Mouse (Mus musculus): ENCODE results near the gene Rasgrf1.

Gene Rasgrf1

DNA sequence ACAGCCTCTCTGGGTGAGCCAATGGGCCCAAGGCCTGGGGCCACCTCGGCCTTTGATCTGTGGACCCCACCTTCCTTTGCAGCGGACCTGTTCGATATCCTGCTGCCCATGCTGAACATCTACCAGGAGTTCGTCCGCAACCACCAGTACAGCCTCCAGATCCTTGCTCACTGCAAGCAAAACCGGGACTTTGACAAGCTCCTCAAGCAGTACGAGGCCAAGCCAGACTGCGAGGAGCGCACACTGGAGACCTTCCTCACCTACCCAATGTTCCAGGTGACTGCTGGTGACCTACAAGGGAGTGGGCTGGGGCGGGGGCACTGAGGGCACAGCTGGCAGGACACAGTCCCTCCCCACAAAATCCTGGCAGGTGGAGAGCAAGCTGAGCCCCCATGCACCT, 60.6 kb downstream of the Rasgrf1 start:
- DNase-seq (ENCODE audit: low spot score), result no peak

DNA sequence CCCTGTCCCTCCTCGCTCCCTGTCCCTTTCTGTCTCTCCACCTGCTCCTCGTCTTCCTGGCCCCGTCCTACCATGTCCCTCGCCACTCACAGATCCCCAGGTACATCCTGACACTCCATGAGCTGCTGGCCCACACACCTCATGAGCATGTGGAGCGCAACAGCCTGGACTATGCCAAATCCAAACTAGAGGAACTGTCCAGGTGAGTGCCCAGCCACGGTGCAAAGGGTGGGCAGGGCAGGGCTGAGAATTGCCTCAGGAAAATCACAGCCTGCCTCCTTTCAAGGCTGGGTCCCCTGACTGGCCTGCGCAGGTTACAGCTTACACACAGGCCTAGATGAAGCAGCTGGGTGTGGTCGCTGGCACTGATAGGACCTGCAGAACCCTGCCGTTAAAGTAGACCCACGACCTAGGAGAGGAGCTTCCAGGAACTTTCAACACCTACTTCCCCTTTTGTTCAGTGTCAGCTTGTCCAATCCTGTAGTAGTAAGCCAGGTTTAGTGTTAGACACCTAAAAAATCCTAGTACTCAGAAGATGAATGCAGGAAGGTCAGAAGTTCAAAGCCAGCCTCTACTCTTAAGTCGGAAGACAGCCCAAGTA, 61.3 kb downstream of the Rasgrf1 start:
- DNase-seq (ENCODE audit: low spot score), result no peak

DNA sequence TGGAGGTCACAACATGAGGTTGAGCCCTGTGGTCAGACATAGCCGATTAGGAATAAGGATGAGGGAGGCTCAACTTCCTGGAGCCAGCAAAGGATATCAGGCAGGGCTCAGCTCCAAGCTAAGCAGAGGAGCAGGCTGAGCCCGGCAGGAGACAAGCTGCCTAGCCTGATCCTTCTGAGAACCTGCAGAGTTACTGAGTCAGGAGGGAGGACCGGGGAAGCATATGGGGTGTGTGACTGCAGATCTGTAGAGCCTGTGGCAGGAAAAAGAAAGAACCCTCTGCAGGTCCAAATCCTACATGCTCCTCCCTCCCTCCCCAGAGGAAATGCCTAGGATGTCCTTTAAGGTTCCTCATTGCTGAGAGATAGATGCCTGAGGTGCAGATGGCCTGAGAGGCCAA, 62.6 kb downstream of the Rasgrf1 start:
- no peak for DNase-seq (ENCODE audit: low spot score)

DNA sequence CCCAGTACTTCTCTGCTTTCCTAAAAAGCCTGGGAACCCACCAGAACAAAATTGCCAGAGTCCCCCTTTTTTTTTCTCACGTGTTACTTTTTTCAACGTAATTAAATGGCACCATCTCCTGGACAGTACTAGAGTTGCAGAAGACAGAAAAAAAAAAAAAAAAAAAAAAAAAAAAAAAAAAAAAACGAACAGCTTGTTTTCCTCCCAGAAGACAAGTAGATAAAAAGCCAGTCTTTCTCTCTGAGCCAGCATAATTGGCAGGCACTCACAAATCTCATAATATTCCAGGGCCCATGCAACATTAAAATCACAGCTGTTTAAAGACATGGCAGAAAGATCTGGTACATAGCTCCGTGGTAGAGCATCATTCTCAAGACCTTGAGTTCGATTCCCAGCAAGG, 64.1 kb downstream of the Rasgrf1 start:
- peak; percentile 27 for DNase-seq (ENCODE audit: low spot score)

DNA sequence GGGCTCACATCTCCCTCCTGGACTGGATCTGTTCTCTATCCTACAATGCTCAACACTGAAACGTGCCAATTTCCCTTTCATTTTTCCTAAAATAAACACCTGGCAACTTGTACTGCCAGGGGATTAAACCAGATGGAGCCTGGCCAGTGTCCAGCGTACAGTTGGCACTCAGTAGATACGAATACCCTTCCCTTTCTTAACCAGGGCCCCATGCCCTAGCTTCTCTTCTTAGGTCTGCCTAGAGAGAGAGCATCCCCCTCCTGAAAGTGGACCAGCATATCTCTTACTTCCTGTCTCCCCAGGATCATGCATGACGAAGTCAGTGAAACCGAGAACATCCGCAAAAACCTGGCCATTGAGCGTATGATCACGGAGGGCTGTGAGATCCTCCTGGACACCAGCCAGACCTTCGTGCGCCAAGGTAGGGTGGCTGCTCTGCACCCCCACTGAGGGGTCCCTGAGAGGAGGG, 64.8 kb downstream of the Rasgrf1 start:
- no peak for DNase-seq (ENCODE audit: low spot score)

DNA sequence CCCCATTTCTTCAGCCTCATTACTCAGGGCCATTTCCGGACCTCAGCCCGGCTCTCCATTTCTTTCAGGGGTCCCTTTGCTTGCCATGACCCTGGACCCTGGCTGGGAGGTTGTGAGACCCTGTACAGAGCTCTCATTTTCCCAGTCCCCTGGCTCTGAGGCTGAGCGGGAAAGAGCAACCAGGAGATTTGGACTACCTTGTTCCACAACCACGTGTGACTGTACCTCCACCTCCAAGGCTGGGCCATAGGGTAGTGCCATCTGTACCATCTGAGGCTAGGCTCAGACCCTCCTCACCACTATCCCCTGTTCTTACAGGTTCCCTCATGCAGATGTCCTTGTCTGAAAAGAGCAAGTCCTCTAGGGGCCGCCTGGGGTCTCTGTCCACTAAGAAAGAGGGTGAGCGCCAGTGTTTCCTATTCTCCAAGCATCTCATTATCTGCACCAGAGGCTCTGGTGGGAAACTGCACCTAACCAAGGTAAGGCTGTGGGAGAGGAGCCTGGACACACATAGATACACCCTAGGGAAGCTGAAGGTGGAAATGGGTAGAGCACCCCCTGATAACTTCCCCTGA, 66.7 kb downstream of the Rasgrf1 start:
- no peak for DNase-seq (ENCODE audit: low spot score)

DNA sequence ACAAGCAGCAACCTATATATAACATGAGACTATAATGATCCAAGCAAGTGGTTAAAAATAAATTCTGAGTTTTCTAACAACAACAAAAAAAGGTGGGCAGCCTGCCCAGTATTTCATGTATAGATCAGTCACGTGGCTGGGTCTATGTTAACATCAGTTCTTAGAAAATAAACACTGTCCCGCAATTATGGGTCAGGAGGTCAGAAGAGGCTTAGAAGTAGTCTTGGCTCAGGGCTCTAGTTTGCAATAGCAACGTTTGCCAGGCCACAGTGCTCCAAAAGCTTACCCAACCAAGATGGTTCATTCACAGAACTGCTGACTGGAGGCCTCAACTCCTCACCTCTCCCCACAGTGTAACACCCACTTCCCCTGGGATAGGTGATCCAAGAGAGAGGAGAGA, 69.5 kb downstream of the Rasgrf1 start:
- no peak for DNase-seq (ENCODE audit: low spot score)

DNA sequence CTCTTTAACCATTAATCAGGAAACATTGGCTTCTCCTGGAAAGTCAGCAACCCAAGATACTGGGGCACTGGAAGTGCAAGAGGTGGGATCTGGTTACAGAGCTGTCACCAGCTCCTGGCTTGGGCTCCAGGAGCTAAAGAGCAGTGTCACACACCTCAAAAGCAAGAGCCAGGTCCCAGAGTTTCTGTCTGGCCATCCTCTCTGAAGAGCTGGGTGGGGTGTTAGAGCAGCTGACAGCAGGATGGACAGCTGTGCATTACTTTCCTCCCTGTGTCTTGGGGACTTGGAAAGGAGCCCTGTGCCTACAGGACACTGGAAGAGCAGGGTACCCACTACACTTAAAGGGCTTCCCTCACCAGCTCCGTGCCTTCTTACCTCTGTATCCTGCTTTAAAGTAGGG, 72.5 kb downstream of the Rasgrf1 start:
- DNase-seq (ENCODE audit: low spot score), result no peak

DNA sequence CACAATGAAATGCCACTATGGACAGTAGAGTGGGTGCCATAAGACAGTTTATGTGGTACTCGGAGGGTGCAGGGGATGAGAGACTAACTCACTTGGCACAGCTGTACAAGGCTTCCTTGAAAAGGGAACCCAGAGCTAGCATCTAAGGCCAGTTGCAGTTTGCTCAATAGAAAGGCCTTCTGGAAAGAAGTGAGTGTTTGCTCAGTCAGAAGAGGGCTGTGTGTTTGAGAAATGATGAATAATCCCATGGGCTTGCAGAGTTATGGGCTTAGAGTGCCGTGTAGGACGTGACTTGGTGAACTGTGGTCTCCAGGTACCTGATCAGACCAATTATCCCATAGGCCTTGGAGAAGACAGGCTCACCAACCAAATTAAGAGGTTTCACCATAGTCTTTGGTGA, 78.3 kb downstream of the Rasgrf1 start:
- DNase-seq (ENCODE audit: low spot score), result no peak

DNA sequence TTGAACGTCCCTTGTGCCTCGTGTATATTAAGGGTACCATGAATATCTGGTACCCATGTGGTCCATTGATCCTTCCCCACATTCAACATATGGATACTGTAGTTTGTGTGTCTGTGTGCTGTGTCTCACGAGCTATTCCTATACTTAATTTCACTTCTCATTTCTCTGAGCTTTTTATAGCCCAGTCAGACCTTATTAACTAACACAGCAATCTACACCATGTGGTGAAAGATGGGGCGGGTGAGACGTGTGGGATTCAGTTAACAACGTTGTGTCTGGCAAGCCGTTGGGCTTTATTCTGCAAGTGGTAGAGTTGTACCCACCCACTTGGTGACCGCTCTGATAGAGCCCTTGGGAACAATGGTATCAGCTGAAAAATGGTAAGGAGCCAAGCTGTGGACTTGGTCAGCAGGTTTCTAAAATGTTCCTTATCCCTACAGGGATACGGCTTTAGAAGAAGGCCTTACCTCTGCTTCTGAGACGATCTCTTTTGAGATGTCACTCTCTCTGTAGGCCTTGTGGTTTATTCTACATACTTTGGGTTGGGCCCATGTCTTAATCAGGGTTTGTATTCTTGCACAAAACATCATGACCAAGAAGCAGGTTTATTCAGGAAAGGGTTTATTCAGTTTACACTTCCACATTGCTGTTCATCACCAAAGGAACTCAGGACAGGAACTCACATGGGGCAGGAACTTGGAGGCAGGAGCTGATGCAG, 79.3 kb downstream of the Rasgrf1 start:
- DNase-seq (ENCODE audit: low spot score), result no peak

DNA sequence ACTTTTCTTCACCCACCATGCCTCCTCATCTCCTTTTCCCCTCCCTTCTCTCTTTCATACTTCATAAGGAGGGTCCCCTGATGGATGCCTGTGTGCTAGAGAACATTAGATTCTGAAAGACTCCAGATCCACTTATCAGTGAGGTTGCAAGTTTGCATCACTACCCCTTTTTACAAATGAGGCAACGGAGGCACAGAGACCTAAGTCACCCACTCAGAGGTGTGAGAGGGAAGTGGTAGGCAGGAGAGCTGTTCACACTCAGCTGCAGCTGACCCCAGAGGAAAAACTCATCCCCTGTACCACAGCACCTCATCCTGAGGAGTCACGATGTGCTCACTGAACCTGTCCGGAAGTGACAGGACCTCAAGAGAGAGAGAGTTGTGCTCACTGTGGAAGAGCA, 96.7 kb downstream of the Rasgrf1 start:
- no peak for DNase-seq (ENCODE audit: low spot score)

DNA sequence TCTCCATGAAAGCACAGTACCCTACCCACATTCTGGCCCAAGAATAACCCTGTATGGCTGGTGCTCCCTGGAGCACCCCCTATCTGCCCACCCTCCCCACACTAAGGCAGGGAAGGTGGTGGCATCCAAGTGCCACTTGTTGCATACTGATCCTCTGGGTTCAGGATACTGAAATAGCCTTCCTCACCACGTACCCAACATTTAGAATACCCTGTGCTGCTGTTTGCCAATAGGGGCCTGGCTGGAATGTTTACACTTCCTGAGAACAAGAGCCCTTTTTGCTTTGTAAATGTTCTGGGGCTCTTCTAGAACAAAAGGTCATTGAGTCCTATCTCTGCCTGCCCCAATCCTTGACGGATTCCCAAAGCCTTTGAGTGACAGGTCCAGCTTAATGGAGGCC, 97.4 kb downstream of the Rasgrf1 start:
- no peak for DNase-seq (ENCODE audit: low spot score)

DNA sequence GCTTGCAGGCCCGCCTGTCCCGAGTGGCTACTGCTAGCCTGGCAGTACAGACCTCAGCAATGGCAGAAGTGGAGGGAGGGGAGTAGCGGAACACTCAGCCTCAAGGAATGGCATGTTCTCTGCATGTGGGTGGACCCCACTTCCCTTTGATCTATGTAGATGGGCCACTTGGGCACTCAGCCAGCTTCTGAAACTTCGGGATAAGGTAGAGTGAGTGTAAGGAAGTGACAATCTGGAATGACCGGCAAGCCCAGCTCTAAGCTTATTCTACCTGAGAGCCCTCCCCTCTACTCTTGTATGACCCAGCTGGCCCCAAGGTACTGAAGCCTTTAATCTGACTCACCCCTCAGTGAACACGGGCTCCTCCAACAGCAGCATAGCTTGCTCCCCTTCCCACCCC, 98.4 kb downstream of the Rasgrf1 start:
- DNase-seq (ENCODE audit: low spot score), result no peak

DNA sequence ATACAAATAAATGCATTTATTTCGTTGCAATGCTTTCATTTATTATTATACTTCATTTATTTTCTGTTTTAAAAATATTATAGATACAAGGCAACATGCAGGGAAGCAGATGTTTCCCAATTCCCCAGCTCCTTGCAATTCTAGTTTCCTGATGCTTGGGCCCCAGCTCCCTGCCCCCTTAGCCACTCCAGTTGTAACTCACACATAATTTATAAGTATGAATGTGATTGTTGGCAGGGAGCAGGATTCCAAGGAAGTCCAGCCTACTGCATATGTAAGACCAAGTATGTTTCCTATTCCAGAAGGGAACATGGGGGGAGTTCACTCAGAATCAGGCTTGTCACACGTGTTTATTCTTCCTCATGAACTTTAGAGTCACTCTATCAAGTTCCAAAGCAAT, 102.1 kb downstream of the Rasgrf1 start:
- DNase-seq (ENCODE audit: low spot score), result no peak

DNA sequence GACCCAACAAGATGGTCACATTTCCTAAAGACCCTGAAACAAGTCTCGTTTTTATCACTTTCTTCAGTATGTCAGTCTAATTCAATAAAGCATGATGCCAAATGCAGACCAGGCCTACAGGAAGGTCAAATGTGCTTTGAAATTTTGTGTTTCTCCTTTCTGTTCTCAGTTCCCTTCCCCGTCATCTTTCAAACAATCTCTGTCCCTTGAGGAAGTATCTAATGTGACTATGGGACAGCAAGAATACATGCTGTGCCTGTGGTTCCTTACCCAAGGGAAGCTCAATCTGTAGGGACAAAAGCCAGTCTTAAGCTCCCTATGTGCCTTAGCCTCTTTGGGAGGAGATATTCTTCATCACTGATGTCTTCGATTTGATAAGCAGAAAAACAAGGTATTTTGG, 104.9 kb downstream of the Rasgrf1 start:
- no peak for DNase-seq (ENCODE audit: low spot score)

DNA sequence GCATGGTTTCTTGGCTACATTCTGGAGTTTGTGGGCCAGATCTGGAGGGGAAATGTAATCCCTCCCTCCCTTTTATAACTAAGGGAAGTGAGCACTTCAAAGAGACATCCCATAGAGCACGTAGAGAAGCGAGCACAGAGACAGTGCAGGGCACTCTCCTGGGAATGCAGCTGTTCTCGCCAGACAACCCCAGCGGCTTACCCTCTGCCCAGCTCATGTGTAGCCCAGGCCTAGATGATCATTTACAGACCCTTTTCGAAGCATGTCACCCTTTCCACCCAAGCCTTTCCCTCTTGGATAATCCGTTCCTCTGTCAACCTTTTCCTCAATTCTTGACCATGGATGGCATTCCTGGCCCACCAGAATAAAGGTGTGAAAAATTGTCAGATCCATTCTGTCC, 106.5 kb downstream of the Rasgrf1 start:
- DNase-seq (ENCODE audit: low spot score), result no peak

DNA sequence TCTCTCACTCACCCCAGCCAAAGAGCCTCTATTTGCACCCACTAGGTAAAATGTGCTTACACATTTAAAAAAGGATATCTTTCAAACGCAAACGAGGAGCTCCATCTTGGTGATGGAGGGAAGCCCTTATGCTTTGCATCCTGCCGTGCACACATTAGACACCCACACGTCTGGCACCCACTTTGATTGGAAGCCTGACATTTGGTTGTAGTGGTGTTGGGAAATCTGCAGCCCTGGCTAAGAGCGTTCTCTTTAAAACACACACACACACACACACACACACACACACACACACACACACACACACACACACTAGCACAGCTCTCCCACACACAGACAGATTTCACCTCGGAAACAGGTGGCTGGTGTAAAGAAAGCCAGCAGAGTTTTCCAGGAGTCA, 111.2 kb downstream of the Rasgrf1 start:
- no peak for DNase-seq (ENCODE audit: low spot score)

DNA sequence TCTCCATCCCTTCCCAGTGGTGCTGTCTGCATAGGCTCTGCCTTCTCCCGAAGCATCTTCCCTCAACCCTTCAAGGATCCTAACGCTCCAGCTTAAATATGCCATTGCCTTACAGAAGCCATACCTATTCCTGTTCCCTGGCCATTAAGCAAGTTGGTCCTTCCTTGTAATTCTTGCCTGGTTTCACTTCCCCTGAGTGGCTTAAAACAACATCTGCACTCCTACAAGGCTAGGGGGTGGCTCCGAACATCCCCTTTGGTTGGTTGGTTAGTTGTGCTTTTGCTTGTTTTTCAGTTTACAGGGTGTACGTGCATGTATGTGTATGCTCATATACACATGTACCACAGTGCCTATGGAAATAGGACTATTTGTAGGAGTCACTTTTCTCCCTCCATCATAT, 111.7 kb downstream of the Rasgrf1 start:
- no peak for DNase-seq (ENCODE audit: low spot score)

DNA sequence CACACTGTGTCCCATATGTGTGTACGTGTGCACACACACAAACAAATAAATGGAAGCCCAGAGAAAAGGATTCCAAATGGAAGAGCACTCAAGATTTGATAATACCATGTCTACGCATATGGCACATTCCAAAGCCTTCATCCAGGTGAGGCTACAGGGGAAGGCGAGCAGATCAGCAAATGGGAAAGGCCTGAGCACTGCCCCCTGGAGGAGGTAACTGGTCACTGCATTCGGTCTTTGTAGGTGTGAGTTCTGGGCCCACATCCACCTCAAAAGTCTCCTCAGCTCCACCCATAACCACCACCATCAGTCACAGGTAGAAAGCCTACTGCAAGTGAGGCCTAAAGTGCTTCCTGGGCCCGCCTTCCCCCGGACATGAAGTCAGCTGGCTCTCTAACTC, 118.0 kb downstream of the Rasgrf1 start:
- no peak for DNase-seq (ENCODE audit: low spot score)

DNA sequence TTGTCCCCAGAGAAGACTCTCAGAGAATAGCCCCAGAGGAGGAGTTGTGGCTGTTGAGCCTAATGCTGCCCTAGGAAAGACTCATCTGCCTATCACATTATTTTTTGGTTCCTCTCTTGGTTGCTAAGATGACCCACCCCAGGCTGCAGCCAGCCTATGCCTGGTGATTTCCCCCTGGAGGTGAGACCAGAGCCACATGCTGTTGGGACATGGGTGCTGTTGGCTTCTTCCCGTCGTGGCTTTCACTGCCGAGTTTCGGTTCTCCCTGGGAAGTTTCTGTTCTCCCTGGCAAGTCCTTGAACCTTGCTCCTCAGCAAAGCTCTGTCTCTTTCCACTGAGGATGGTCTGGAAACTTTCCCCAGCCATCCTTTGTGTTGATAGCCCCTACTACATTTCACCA, 124.2 kb downstream of the Rasgrf1 start:
- no peak for DNase-seq (ENCODE audit: low spot score)

DNA sequence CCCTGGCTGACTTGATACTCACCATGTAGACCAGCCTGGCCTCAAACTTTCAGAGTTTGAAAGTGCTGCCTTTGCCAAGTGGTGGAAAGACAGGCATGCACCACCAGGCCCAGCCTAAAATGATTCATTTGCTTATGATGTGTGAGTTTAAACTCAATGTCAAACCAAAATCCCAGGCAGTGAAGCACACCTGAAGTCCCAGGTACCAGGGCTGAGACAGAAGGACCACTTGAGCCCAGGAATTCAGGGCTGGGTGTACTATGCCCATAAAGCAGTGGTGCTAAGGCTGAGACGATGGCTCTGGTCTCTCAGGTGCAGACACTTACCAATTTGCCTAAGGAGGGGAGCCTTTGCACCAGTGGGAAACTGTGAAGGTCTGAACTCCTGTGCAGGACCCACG, 125.5 kb downstream of the Rasgrf1 start:
- DNase-seq (ENCODE audit: low spot score), result no peak

DNA sequence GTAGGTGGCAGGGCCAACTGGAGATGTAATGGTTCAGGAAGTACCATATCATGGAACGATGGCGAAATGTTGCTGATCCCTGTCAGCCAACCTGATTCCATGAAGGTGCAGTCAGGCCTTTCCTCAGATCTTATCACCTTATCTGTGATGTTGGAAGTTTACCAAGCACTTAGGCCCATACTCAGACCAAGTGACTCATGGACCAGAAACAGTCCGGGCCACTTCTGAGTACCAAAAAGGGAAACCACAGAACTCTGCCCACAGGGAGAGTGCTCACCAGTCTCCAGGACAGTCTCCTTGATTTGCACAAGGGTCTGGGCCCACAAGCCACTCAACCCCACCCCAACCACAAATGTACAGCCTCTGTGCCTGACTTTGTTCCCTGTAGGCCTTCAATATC, 126.1 kb downstream of the Rasgrf1 start:
- DNase-seq (ENCODE audit: low spot score), result no peak

DNA sequence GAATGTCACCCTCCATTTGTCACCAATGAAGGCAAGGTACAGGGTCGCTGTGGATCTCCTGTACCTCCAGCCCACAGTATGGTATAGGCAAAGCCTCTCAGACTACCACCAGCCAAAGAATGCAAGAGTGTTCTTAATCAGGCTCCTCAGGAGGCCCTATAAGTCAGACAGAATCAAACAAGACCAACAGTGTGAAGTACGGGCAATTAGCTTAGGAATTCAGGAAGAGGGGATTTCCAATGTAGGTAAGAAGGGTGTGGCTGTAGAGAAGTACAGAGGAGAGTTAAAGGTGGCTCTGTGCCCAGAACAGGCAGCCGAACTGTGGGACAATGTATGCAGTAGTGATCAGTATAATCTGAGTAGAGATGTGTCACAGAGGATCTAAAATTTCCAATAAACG, 126.6 kb downstream of the Rasgrf1 start:
- no peak for DNase-seq (ENCODE audit: low spot score)

DNA sequence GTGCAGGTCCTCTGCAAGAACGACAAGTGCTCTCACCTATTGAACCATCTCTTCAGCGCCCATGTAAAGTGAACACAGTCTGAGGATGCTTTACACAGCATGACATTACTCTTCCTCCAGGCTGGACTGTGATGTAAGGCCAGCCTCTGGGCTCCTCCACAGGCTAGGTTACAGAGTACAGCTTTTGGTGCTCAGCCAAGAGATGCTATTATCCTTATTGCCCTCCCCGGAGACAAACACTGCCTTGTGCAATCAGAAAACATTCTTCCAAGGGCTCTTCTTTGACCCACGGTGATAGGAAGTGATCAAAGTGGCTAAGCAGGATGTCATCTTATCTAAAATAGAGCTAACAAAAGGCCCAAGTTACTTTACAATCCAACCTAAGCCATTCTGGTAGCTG, 128.8 kb downstream of the Rasgrf1 start:
- DNase-seq (ENCODE audit: low spot score), result no peak
